Comparison of ENCODE assay signal across 10 mouse cellular contexts in genomic region chr11:120578694-120579243, GRCm38 (mm10). TPM values are rescaled to one million over a fixed set of nuclear protein-coding genes. Genes with fewer than 3 reads are reported as not detected.
DNase-seq lines count a peak whose midpoint lies in the region; ATAC-seq and TF ChIP-seq lines count a peak whose summit lies in the region.
"Had no signal": no experiment of that assay in that cellular context is flagged by ENCODE, and none has a peak within 500 bp of the region (broad histone marks: within the 10 kb centered on the region; RNA-seq: fewer than 3 reads in every experiment).

No protein-coding gene starts in this region.

- no peak overlapping the region for H3K4me2 ChIP-seq in forebrain, embryonic 14.5 days (ENCODE audit: low read length)
- H3K4me2 ChIP-seq in midbrain, embryonic 14.5 days (ENCODE audit: low read length): no peak overlapping the region
- no peak overlapping the region for H3K4me2 ChIP-seq in intestine, postnatal 0 days (replicated peaks; ENCODE audit: low read depth)
- H3K4me2 ChIP-seq in liver, embryonic 12.5 days: 0 out of 2 replicates have a peak overlapping the region, but pooled peaks have one; percentile 98

- no peak for TF ChIP-seq CTCF in intestine, postnatal 0 days (IDR thresholded peaks at IDR 0.05; ENCODE audit: low read depth)

- 85% methylated on average over 11 of the region's 11 CpGs for WGBS in forebrain, embryonic 10.5 days
- WGBS in forebrain, embryonic 14.5 days: 90% methylated on average over 11 of the region's 11 CpGs
- 88% methylated on average over 11 of the region's 11 CpGs for WGBS in midbrain, embryonic 10.5 days
- 90% methylated on average over 11 of the region's 11 CpGs for WGBS in midbrain, embryonic 14.5 days
- 79% methylated on average over 11 of the region's 11 CpGs for whole genome bisulfite sequencing in intestine, postnatal 0 days
- WGBS in liver, embryonic 12.5 days (ENCODE audit: insufficient replicate concordance): 86% methylated on average over 10 of the region's 11 CpGs

- H3K4me1 ChIP-seq in forebrain, embryonic 10.5 days: peaks cover 53% of the 10 kb centered on the region
- peaks cover 10% of the 10 kb centered on the region for H3K4me1 ChIP-seq in forebrain, embryonic 14.5 days (ENCODE audit: control insufficient read depth, insufficient read depth, low read length)
- H3K4me1 ChIP-seq in midbrain, embryonic 10.5 days: peaks cover 49% of the 10 kb centered on the region
- peaks cover 21% of the 10 kb centered on the region for H3K4me1 ChIP-seq in midbrain, embryonic 14.5 days (ENCODE audit: control insufficient read depth, insufficient read depth, low read length)
- peaks cover 22% of the 10 kb centered on the region; the same call in 1 of the 2 replicates for H3K4me1 ChIP-seq in intestine, postnatal 0 days (replicated peaks; ENCODE audit: control insufficient read depth, insufficient read depth, low read length)
- peaks cover 62% of the 10 kb centered on the region for H3K4me1 ChIP-seq in liver, embryonic 12.5 days

- H3K27me3 ChIP-seq in forebrain, embryonic 10.5 days (ENCODE audit: poor library complexity, severe bottlenecking): no peaks in the 10 kb centered on the region
- no peaks in the 10 kb centered on the region for H3K27me3 ChIP-seq in forebrain, embryonic 14.5 days (replicated peaks; ENCODE audit: control insufficient read depth, insufficient read depth, low read length)
- H3K27me3 ChIP-seq in midbrain, embryonic 10.5 days (ENCODE audit: low read depth, poor library complexity, severe bottlenecking): no peaks in the 10 kb centered on the region
- no peaks in the 10 kb centered on the region for H3K27me3 ChIP-seq in midbrain, embryonic 14.5 days (ENCODE audit: control insufficient read depth, insufficient read depth, low read length)
- H3K27me3 ChIP-seq in intestine, postnatal 0 days (replicated peaks; ENCODE audit: control insufficient read depth, insufficient read depth, low read length): no peaks in the 10 kb centered on the region
- no peaks in the 10 kb centered on the region for H3K27me3 ChIP-seq in liver, embryonic 12.5 days (replicated peaks)

- H3K4me3 ChIP-seq in forebrain, embryonic 10.5 days: peak overlapping the region; percentile 89; the same call in 1 of the 2 replicates
- H3K4me3 ChIP-seq in forebrain, embryonic 14.5 days (ENCODE audit: low read depth, low read length): no peak overlapping the region; the same call in 1 of the 2 replicates
- peak overlapping the region; percentile 92 for H3K4me3 ChIP-seq in midbrain, embryonic 10.5 days
- H3K4me3 ChIP-seq in midbrain, embryonic 14.5 days (replicated peaks; ENCODE audit: low read depth, low read length): no peak overlapping the region
- H3K4me3 ChIP-seq in intestine, postnatal 0 days (ENCODE audit: low read depth, low read length): no peak overlapping the region
- no peak overlapping the region for H3K4me3 ChIP-seq in liver, embryonic 12.5 days

- peaks cover 55% of the 10 kb centered on the region for H3K36me3 ChIP-seq in forebrain, embryonic 10.5 days (replicated peaks)
- H3K36me3 ChIP-seq in forebrain, embryonic 14.5 days (ENCODE audit: control insufficient read depth, insufficient read depth, low read length): peaks cover 31% of the 10 kb centered on the region
- H3K36me3 ChIP-seq in midbrain, embryonic 10.5 days: peaks cover 52% of the 10 kb centered on the region
- H3K36me3 ChIP-seq in midbrain, embryonic 14.5 days (ENCODE audit: control insufficient read depth, insufficient read depth, low read length): peaks cover 27% of the 10 kb centered on the region
- peaks cover 27% of the 10 kb centered on the region for H3K36me3 ChIP-seq in intestine, postnatal 0 days (ENCODE audit: control insufficient read depth, insufficient read depth)
- H3K36me3 ChIP-seq in liver, embryonic 12.5 days: peaks cover 49% of the 10 kb centered on the region

- no peak for DNase-seq in forebrain, embryonic 10.5 days (ENCODE audit: extremely low spot score, low spot score)
- DNase-seq in forebrain, embryonic 14.5 days (ENCODE audit: low spot score): no peak
- no peak for DNase-seq in midbrain, embryonic 10.5 days (ENCODE audit: low spot score)
- no peak for DNase-seq in midbrain, embryonic 14.5 days
- no peak for DNase-seq in spleen, adult 12 weeks (ENCODE audit: low spot score)

- H3K27ac ChIP-seq in forebrain, embryonic 10.5 days: 0 out of 2 replicates have a peak overlapping the region, but pooled peaks have one; percentile 99
- no peak overlapping the region for H3K27ac ChIP-seq in forebrain, embryonic 14.5 days (ENCODE audit: low read depth, low read length)
- no peak overlapping the region for H3K27ac ChIP-seq in midbrain, embryonic 10.5 days (replicated peaks)
- no peak overlapping the region for H3K27ac ChIP-seq in midbrain, embryonic 14.5 days (replicated peaks; ENCODE audit: low read depth, low read length)
- H3K27ac ChIP-seq in intestine, postnatal 0 days (ENCODE audit: low read depth, low read length): peak overlapping the region; percentile 99
- peak overlapping the region; percentile 45; the same call in 1 of the 2 replicates for H3K27ac ChIP-seq in liver, embryonic 12.5 days

- peaks cover under 1% of the 10 kb centered on the region; the same call in 1 of the 2 replicates for H3K9me3 ChIP-seq in forebrain, embryonic 10.5 days
- H3K9me3 ChIP-seq in forebrain, embryonic 14.5 days (replicated peaks; ENCODE audit: control insufficient read depth, low read length): no peaks in the 10 kb centered on the region
- H3K9me3 ChIP-seq in midbrain, embryonic 10.5 days (replicated peaks): peaks cover under 1% of the 10 kb centered on the region; the same call in 1 of the 2 replicates
- H3K9me3 ChIP-seq in midbrain, embryonic 14.5 days (ENCODE audit: control insufficient read depth, low read length): no peaks in the 10 kb centered on the region
- H3K9me3 ChIP-seq in intestine, postnatal 0 days (ENCODE audit: control insufficient read depth): no peaks in the 10 kb centered on the region
- H3K9me3 ChIP-seq in liver, embryonic 12.5 days (replicated peaks): no peaks in the 10 kb centered on the region

- no peak overlapping the region; the same call in 1 of the 2 replicates for H3K9ac ChIP-seq in forebrain, embryonic 14.5 days (ENCODE audit: low read length)
- H3K9ac ChIP-seq in midbrain, embryonic 14.5 days (replicated peaks; ENCODE audit: low read length): no peak overlapping the region
- H3K9ac ChIP-seq in intestine, postnatal 0 days (ENCODE audit: low read depth, low read length): no peak overlapping the region
- 0 out of 2 replicates have a peak overlapping the region, but pooled peaks have one; percentile 23 for H3K9ac ChIP-seq in liver, embryonic 12.5 days

- ATAC-seq in forebrain, embryonic 14.5 days: no peak
- no peak for ATAC-seq in midbrain, embryonic 14.5 days (ENCODE audit: low FRiP score, low TSS enrichment)
- ATAC-seq in intestine, postnatal 0 days: no peak
- ATAC-seq in liver, embryonic 12.5 days: no peak
- no peak for ATAC-seq in erythroid progenitor cell, adult 5-6 weeks (replicated peaks; ENCODE audit: low FRiP score, poor library complexity, severe bottlenecking)

RNA-seq across cellular contexts. Expression of gene Arhgdia, which starts 2.7 kb away (rescaled TPM):
- 744 and 753 TPM in 2 replicates for polyA plus RNA-seq in forebrain, embryonic 10.5 days (2016; fragmentation: Nextera tagmentation; extraction: Ambion mirVana)
- 449 and 481 TPM in 2 replicates for polyA plus RNA-seq in forebrain, embryonic 14.5 days (2014; fragmentation: Nextera tagmentation; extraction: Ambion mirVana)
- polyA plus RNA-seq in midbrain, embryonic 10.5 days (2016; fragmentation: Nextera tagmentation; extraction: Ambion mirVana): 743 and 777 TPM in 2 replicates
- 353 and 438 TPM in 2 replicates for polyA plus RNA-seq in midbrain, embryonic 14.5 days (2014; fragmentation: Nextera tagmentation; extraction: Ambion mirVana)
- 474 and 493 TPM in 2 replicates for polyA plus RNA-seq in intestine, postnatal 0 days (2015; fragmentation: Nextera tagmentation; extraction: Ambion mirVana)
- polyA plus RNA-seq in liver, embryonic 12.5 days (2016; fragmentation: Nextera tagmentation; extraction: Ambion mirVana): 337 and 356 TPM in 2 replicates
- 134 and 150 TPM in 2 replicates for total RNA-seq in erythroid progenitor cell, adult 5-6 weeks (2015; ENCODE audit: low replicate concordance)
- 45.3 and 49.3 TPM in 2 replicates for total RNA-seq in erythroid progenitor cell, adult 5-6 weeks (2017; ENCODE audit: low replicate concordance)

RNA-seq across cellular contexts. Expression of gene P4hb, which starts 5.7 kb away (rescaled TPM):
- polyA plus RNA-seq in forebrain, embryonic 10.5 days (2016; fragmentation: Nextera tagmentation; extraction: Ambion mirVana): 485 and 533 TPM in 2 replicates
- 325 and 332 TPM in 2 replicates for polyA plus RNA-seq in forebrain, embryonic 14.5 days (2014; fragmentation: Nextera tagmentation; extraction: Ambion mirVana)
- 534 and 562 TPM in 2 replicates for polyA plus RNA-seq in midbrain, embryonic 10.5 days (2016; fragmentation: Nextera tagmentation; extraction: Ambion mirVana)
- polyA plus RNA-seq in midbrain, embryonic 14.5 days (2014; fragmentation: Nextera tagmentation; extraction: Ambion mirVana): 241 and 300 TPM in 2 replicates
- 2,516 and 2,539 TPM in 2 replicates for polyA plus RNA-seq in intestine, postnatal 0 days (2015; fragmentation: Nextera tagmentation; extraction: Ambion mirVana)
- polyA plus RNA-seq in liver, embryonic 12.5 days (2016; fragmentation: Nextera tagmentation; extraction: Ambion mirVana): 443 and 468 TPM in 2 replicates
- 101 and 104 TPM in 2 replicates for total RNA-seq in erythroid progenitor cell, adult 5-6 weeks (2015; ENCODE audit: low replicate concordance)
- 112 and 141 TPM in 2 replicates for total RNA-seq in erythroid progenitor cell, adult 5-6 weeks (2017; ENCODE audit: low replicate concordance)

RNA-seq across cellular contexts. Expression of gene Alyref, which starts 19.4 kb away (rescaled TPM):
- 618 and 646 TPM in 2 replicates for polyA plus RNA-seq in forebrain, embryonic 10.5 days (2016; fragmentation: Nextera tagmentation; extraction: Ambion mirVana)
- polyA plus RNA-seq in forebrain, embryonic 14.5 days (2014; fragmentation: Nextera tagmentation; extraction: Ambion mirVana): 318 and 352 TPM in 2 replicates
- 605 and 647 TPM in 2 replicates for polyA plus RNA-seq in midbrain, embryonic 10.5 days (2016; fragmentation: Nextera tagmentation; extraction: Ambion mirVana)
- polyA plus RNA-seq in midbrain, embryonic 14.5 days (2014; fragmentation: Nextera tagmentation; extraction: Ambion mirVana): 277 and 282 TPM in 2 replicates
- 209 and 226 TPM in 2 replicates for polyA plus RNA-seq in intestine, postnatal 0 days (2015; fragmentation: Nextera tagmentation; extraction: Ambion mirVana)
- 542 and 545 TPM in 2 replicates for polyA plus RNA-seq in liver, embryonic 12.5 days (2016; fragmentation: Nextera tagmentation; extraction: Ambion mirVana)
- 72.9 and 87.2 TPM in 2 replicates for total RNA-seq in erythroid progenitor cell, adult 5-6 weeks (2015; ENCODE audit: low replicate concordance)
- total RNA-seq in erythroid progenitor cell, adult 5-6 weeks (2017; ENCODE audit: low replicate concordance): 142 and 227 TPM in 2 replicates

RNA-seq across cellular contexts. Expression of gene Anapc11, which starts 19.5 kb away (rescaled TPM):
- 218 and 228 TPM in 2 replicates for polyA plus RNA-seq in forebrain, embryonic 10.5 days (2016; fragmentation: Nextera tagmentation; extraction: Ambion mirVana)
- 237 and 281 TPM in 2 replicates for polyA plus RNA-seq in forebrain, embryonic 14.5 days (2014; fragmentation: Nextera tagmentation; extraction: Ambion mirVana)
- polyA plus RNA-seq in midbrain, embryonic 10.5 days (2016; fragmentation: Nextera tagmentation; extraction: Ambion mirVana): 216 and 231 TPM in 2 replicates
- 210 and 266 TPM in 2 replicates for polyA plus RNA-seq in midbrain, embryonic 14.5 days (2014; fragmentation: Nextera tagmentation; extraction: Ambion mirVana)
- polyA plus RNA-seq in intestine, postnatal 0 days (2015; fragmentation: Nextera tagmentation; extraction: Ambion mirVana): 107 and 108 TPM in 2 replicates
- polyA plus RNA-seq in liver, embryonic 12.5 days (2016; fragmentation: Nextera tagmentation; extraction: Ambion mirVana): 118 and 120 TPM in 2 replicates
- total RNA-seq in erythroid progenitor cell, adult 5-6 weeks (2015; ENCODE audit: low replicate concordance): 28.1 and 35.0 TPM in 2 replicates
- 2.8 and 12.1 TPM in 2 replicates for total RNA-seq in erythroid progenitor cell, adult 5-6 weeks (2017; ENCODE audit: low replicate concordance)

RNA-seq across cellular contexts. Expression of gene Ppp1r27, which starts 27.8 kb away (rescaled TPM):
- not detected in 2 replicates for polyA plus RNA-seq in forebrain, embryonic 10.5 days (2016; fragmentation: Nextera tagmentation; extraction: Ambion mirVana)
- polyA plus RNA-seq in forebrain, embryonic 14.5 days (2014; fragmentation: Nextera tagmentation; extraction: Ambion mirVana): not detected in 2 replicates
- not detected in 2 replicates for polyA plus RNA-seq in midbrain, embryonic 10.5 days (2016; fragmentation: Nextera tagmentation; extraction: Ambion mirVana)
- polyA plus RNA-seq in midbrain, embryonic 14.5 days (2014; fragmentation: Nextera tagmentation; extraction: Ambion mirVana): not detected in 2 replicates
- polyA plus RNA-seq in intestine, postnatal 0 days (2015; fragmentation: Nextera tagmentation; extraction: Ambion mirVana): 1.4 and 1.6 TPM in 2 replicates
- polyA plus RNA-seq in liver, embryonic 12.5 days (2016; fragmentation: Nextera tagmentation; extraction: Ambion mirVana): not detected in 2 replicates
- not detected in 2 replicates for total RNA-seq in erythroid progenitor cell, adult 5-6 weeks (2015; ENCODE audit: low replicate concordance)
- total RNA-seq in erythroid progenitor cell, adult 5-6 weeks (2017; ENCODE audit: low replicate concordance): not detected in 2 replicates
- polyA plus RNA-seq: forebrain, embryonic 11.5 days; spleen, adult 2 months had no signal

Comparison
In these comparisons a context has a peak if more than half of its experiments do, and no peak if none do; other contexts are left out.
1. H3K27ac ChIP-seq: peak in forebrain, embryonic 10.5 days (single experiment), intestine, postnatal 0 days (single experiment) and liver, embryonic 12.5 days (single experiment); none in forebrain, embryonic 14.5 days (single experiment), midbrain, embryonic 10.5 days (single experiment) and midbrain, embryonic 14.5 days (single experiment).
2. H3K4me3 ChIP-seq: peak in forebrain, embryonic 10.5 days (single experiment) and midbrain, embryonic 10.5 days (single experiment); none in forebrain, embryonic 14.5 days (single experiment), midbrain, embryonic 14.5 days (single experiment), intestine, postnatal 0 days (single experiment) and liver, embryonic 12.5 days (single experiment).